Mouse (Mus musculus) liver, embryonic 14 days (tissue): ENCODE results near the gene Abcb11. TPM values are rescaled to one million over a fixed set of nuclear protein-coding genes. Genes with fewer than 3 reads are reported as not detected.

Source experiments
- polyA plus RNA-seq: library from polyadenylated mRNA; depleted of rRNA; stranded (reverse); fragments of >200 nt; gene quantifications from 2 replicates; pipeline ENCODE4 v1.2.3, GENCODE M21; 2012; rRNA removed

Abcb11 gene
- 3.2 and 3.5 TPM in 2 replicates for polyA plus RNA-seq

DNA sequence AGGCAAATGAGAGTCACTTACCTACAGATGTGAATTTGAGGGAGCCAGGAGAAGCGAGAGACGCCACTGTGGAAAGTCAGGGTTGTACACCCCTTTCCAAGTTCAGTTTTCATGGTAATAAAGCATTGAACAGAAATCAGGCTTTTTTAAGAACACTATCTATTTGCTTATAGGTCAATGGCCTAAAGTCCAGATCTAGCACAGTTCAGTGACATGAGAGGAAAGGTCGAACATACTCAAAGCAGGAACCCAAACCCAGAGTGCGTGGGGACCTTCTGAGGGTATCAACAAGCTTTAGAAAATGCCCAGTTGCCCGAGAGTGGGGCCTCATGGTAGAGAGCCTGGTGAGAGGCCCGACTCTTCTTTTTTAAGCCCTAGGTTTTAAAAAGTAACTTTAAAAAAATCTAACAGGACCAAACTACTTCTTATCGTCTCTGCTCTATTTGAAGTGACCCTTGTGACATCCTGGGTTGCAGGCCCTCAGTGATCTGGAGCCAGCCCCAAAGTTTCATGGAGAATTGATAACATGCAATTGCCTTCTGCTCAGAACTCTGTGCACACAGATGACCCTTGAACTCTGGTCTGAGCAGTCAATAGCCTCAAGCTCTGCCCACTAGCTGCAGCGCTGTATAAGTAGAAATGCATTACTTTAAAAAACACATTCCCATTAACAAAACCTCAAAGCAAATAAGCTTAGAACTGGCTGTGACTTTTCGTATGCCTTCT lies at the start of gene Abcb11:
Gene Abcb11 (minus strand): TSS at position 121 of the 726 bp plus-strand sequence.

DNA sequence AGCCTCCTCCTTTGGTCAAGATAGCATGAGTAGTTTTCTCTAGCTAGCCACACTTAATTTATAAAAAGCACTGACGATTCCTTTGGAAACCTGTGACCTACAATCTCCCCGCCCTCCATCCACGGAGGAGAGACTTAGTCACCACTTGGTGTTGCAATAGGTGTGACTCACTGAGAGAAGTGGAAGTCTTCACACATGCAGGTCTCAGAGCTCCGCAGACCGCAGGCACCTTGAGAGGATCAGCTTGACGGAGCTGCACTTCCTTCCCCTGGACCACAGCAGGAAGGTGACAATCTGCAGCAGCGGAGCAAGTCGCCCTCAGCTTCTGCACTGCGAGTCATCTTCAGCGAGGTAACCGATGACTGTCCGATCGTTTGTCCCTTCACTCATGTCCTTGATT lies 37.9 kb upstream of the Abcb11 start, which contains the start of gene Dhrs9:
Gene Dhrs9 (plus strand): TSS at position 165 of the 400 bp plus-strand sequence.

DNA sequence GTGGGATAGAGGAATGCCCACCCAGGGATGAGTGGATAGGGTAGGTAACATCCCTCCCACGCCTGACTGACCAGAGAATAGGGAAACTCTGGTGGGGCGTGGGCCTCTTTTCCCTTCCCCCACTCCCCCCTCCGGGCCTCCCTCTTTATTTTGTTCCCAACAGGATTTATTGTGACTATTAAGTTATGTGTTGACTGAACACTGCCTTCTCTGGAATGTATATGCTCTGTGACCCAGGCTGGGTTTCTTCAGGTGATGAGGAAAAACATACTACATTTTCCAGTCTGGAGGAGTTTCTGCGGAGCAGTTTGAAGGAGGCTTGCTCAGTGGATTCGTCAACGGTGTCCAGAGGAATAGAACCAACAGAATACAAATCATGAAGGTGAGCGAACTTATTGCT lies 131.6 kb downstream of the Abcb11 start, which contains the start of gene G6pc2:
Gene G6pc2 (plus strand): TSS at position 301 of the 400 bp plus-strand sequence.

DNA sequence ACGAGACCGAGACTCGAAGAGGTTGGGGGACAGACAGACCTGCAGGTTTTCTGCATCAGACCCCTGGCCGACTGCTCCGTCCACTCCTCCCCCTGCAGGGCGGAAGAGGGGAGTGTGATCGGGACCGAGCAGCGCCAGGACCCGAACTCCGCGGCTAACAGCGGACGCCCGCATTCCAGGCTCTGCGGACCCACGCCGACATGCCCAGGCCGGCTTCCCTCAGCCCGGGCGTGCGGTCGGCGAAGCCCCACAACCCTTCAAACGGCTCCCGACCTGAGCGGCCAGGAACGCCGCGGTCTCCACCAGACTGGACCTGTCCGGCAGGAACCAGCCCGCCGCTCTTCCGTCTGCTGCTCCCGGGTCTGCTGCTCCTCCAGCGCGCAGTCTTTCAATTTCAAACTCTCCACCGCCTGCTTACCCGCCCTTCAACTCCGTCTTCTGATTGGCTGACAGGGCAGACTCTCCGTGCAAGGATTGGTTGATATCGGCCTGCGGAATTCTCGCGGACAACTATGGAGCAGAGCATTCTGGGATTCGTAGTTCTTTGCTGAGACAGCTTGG lies 136.5 kb downstream of the Abcb11 start, which contains the start of gene Spc25:
Gene Spc25 (minus strand): TSS at position 404 of the 561 bp plus-strand sequence.

Other genes with a start within 250 kb of the Abcb11 start
- 4.7 and 6.0 TPM in 2 replicates for gene Nostrin, start 206.8 kb downstream of the Abcb11 start, polyA plus RNA-seq
- gene Spc25, start 136.4 kb downstream of the Abcb11 start, polyA plus RNA-seq = 55.9 and 58.3 TPM in 2 replicates
- 0.01 TPM in 1 of 2 replicates, not detected in the other for gene G6pc2, start 131.5 kb downstream of the Abcb11 start, polyA plus RNA-seq
- 0.39 and 0.41 TPM in 2 replicates for gene Dhrs9, start 37.8 kb upstream of the Abcb11 start, polyA plus RNA-seq
- 0.06 TPM in 2 replicates for gene Lrp2, start 243.4 kb upstream of the Abcb11 start, polyA plus RNA-seq